Mouse (Mus musculus) olfactory bulb, adult 2 months (tissue): ENCODE results near the gene Tyw5. TPM values are rescaled to one million over a fixed set of nuclear protein-coding genes. Genes with fewer than 3 reads are reported as not detected.

ENCODE experiments used
- H3K27ac ChIP-seq: fragments of 200-500 bp; 2 replicates; pipeline ENCODE4 v1.5.1; 2012; ENCODE audit warnings: low read depth, low read length; ENCODE audit not compliant: insufficient read depth
- H3K4me1 ChIP-seq: fragments of 200-500 bp; 2 replicates; pipeline ENCODE4 v1.6.1; 2012; ENCODE audit warnings: low read length; ENCODE audit not compliant: control insufficient read depth, insufficient read depth
- H3K4me3 ChIP-seq: fragments of 200-500 bp; 2 replicates; pipeline ENCODE4 v1.5.1; 2012; ENCODE audit warnings: mild to moderate bottlenecking, low read depth, low read length, moderate library complexity; ENCODE audit not compliant: insufficient read depth
- CTCF ChIP-seq: fragments of 200-500 bp; IDR thresholded peaks from 2 replicates; pipeline ENCODE4 v1.5.1; 2012; ENCODE audit warnings: low read depth, mild to moderate bottlenecking, low read length, moderate library complexity; ENCODE audit not compliant: insufficient read depth
- POLR2A ChIP-seq: fragments of 200-500 bp; IDR thresholded peaks from 2 replicates; pipeline ENCODE4 v1.6.1; 2012; ENCODE audit warnings: mild to moderate bottlenecking, low read depth, low read length, moderate library complexity; ENCODE audit not compliant: insufficient read depth
- WGBS: fragments of 180-500 bp; shearing (Covaris S2); methylation state at CpG from one replicate; pipeline ENCODE4 v1.1.7; 2018; 5-methylcytosine and 5-hydroxymethylcytosine counted together
- polyA plus RNA-seq: library from polyadenylated mRNA; stranded (reverse); fragments of >200 nt; gene quantifications from 2 replicates; pipeline ENCODE4 v1.2.4, GENCODE M21; 2012; ENCODE audit warnings: low replicate concordance; ENCODE audit not compliant: missing spikeins, insufficient read depth, insufficient read length

The Tyw5 gene
- polyA plus RNA-seq, 1 experiment = not detected

GRCm38 (mm10) chr1:57390993-57391790 is 15.7 kb downstream of the Tyw5 start:
- TF ChIP-seq CTCF (no peak), POLR2A (no peak)
- Histone ChIP-seq H3K27ac (no peak overlapping the region), H3K4me3 (no peak overlapping the region), H3K4me1 (no peaks in the 10 kb centered on the region)
- WGBS = 96% methylated on average over 4 of the region's 4 CpGs

DNA sequence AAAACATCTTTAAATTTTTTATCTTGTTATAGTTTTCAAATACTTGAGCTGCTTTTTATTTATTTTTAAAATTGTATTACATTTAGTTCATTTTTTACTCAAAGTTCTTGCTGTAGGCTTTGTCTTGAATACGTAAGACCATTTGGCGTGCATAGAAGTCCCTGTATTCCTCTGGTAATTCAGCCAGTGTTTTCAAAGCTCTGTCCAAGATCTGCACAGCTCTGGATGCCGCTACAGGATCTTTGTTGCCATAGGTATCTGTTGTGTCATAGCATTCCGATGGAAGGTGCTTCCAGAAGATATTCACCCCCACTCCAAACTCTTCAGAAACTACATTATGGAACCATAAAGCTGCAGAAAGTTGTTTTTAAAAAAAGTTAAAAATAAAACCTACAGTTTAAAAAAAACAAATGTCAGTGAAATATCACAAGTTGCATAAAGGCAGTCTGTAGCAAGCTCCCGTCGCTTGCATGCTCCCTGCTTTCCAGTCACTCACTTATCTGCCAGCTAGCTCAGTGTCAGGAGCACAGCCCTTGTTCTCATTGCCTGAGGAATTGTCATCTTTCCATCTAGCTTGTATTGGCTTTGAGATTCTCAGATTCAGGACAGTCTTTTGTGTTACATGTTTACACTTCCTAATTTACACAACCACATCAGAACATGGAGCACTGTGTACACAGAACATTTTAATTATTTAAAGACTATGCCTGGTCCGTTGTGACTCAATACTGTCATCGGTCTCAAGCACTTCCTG is 18.3 kb downstream of the Tyw5 start:
- H3K4me3 ChIP-seq = no peak overlapping the region
- no peaks in the 10 kb centered on the region for H3K4me1 ChIP-seq
- WGBS = 68% methylated on average over 8 of the region's 8 CpGs
- no peak for TF ChIP-seq CTCF
- no peak for TF ChIP-seq POLR2A
- no peak overlapping the region for H3K27ac ChIP-seq

DNA sequence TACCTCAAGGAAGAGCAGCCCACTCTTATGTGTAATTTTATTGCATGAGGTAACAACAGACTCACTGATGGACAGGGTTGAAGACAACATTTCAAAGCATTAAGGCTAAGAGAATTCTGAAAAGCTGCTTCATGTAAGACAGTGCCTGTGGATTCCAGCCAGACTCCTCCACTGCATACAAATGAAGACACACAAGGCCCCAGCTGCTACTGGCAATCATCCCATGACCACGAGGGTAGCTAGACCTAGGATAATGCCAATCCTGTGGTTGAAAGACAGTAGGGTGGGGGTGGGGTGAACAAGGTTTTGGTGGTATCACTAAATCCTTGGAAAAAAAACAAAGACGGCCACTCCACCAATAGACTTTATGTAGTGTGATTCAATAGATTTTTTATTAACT is 19.0 kb downstream of the Tyw5 start:
- H3K27ac ChIP-seq = no peak overlapping the region
- TF ChIP-seq CTCF = no peak
- TF ChIP-seq POLR2A = no peak
- H3K4me3 ChIP-seq = no peak overlapping the region
- 28% methylated on average over 2 of the region's 2 CpGs for WGBS
- H3K4me1 ChIP-seq = no peaks in the 10 kb centered on the region

- no peak overlapping the region for H3K4me3 ChIP-seq
- TF ChIP-seq CTCF (no peak), POLR2A (no peak)
- H3K27ac ChIP-seq = no peak overlapping the region
- no peaks in the 10 kb centered on the region for H3K4me1 ChIP-seq
Measured at GRCm38 (mm10) chr1:57386519-57386918, 20.4 kb downstream of the Tyw5 start.

DNA sequence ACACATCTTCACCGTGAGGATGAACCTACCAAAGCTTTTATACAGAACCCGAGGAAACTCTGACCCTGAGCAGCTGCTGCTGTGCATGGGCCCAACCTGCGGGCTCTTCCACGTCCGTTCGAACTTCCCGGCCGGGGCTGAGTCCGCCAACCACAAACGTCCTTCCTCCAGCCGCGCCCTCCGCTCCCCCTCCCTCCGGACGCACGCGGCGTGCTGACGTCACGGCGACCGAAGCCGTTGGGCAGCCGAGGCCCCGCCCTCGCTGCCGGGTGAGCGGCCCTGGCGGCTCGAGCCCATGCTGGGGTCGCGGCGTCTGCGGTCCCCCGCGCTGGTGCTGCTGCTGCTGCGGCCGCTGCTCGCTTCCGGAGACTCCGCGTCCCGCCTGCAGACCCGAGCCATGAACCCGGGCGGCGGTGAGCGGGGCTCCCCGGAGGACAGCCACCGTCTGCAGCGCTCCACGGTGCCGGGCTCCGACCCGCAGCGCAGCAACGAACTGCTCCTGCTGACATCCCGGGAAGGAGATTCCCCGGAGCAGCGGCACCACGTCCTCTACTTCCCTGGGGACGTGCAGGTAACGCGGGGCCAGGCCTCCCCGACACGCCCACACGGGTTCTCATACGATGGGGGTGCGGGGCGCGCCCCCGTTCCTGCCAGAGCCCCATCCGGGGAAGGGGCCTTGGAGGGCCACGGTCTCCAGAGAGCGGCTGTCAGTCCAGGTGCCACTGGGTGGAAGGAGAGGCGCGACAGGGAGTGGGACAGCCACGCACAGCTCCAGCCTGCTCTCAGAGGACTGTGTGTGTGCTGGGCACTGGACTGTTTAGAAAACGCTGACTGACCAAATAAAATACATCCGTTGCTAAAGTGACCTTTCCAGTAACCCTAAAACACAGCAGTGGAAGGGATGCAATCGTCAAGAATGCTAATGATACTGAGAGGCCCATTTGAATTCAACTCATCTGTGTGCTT is 29.2 kb downstream of the Tyw5 start, which contains the start of gene 1700066M21Rik:
1700066M21Rik (plus strand) TSS at position 245 of the 966 bp plus-strand sequence.
- WGBS = under 1% methylated on average over 81 of the region's 81 CpGs

GRCm38 (mm10) chr1:57376806-57377205 is 30.1 kb downstream of the Tyw5 start:
- no peak overlapping the region for H3K27ac ChIP-seq
- 69% methylated on average over 6 of the region's 6 CpGs for WGBS
- TF ChIP-seq POLR2A (no peak), CTCF (no peak)
- H3K4me3 ChIP-seq = no peak overlapping the region
- H3K4me1 ChIP-seq = no peaks in the 10 kb centered on the region

More for the DNA sequence above, 29.2 kb downstream of the Tyw5 start, which contains the start of gene 1700066M21Rik:
- Histone ChIP-seq H3K27ac (peak within 1 kb of the TSS; percentile 13; the same call in 1 of the 2 replicates), H3K4me1 (no peaks in the 10 kb centered on the region), H3K4me3 (peak within 1 kb of the TSS; percentile 85)
- TF ChIP-seq CTCF (no peak), POLR2A (peak; percentile 89)

GRCm38 (mm10) chr1:57375276-57375675 is 31.6 kb downstream of the Tyw5 start:
- no peak overlapping the region for H3K4me3 ChIP-seq
- no peaks in the 10 kb centered on the region for H3K4me1 ChIP-seq
- TF ChIP-seq POLR2A = no peak
- no peak for TF ChIP-seq CTCF
- no peak overlapping the region for H3K27ac ChIP-seq
- WGBS = 92% methylated on average over 2 of the region's 2 CpGs

DNA sequence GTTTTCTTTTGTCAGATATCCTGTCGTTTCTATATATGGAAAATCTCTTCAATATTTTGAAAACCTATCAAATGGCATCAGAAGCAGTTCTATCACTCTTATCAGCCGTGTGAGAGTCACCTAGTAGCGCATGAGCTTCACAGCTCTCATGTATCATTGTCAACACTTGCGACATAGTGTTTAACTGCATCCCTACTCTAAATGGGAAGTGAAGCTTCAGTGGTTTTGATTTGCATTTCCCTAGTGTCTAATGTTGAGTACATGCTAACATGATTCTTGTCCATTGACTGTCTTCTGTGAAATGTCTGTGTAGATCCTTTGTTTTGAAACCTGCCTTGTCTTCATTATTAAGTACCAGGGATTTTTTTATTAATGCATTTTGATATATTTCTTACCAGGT is 36.5 kb downstream of the Tyw5 start:
- no peaks in the 10 kb centered on the region for H3K4me1 ChIP-seq
- 86% methylated on average over 4 of the region's 4 CpGs for WGBS
- no peak for TF ChIP-seq CTCF
- no peak for TF ChIP-seq POLR2A

More for the DNA sequence above, 36.5 kb downstream of the Tyw5 start:
- no peak overlapping the region for H3K4me3 ChIP-seq
- no peak overlapping the region for H3K27ac ChIP-seq
